Mouse (Mus musculus) adrenal gland, adult (tissue): ENCODE measurements around the gene C130032M10Rik.
A peak's percentile ranks its signal among the peaks of the same experiment; 100 is the strongest.

Experiments
- DNase-seq, 2 experiments: peaks; one replicate each; pipeline ENCODE4 v3.0.0; 2022 to 2023; ENCODE audit warnings: low spot score in 1 of 2; ENCODE audit not compliant: inconsistent age in 2 of 2

Gene C130032M10Rik

DNA sequence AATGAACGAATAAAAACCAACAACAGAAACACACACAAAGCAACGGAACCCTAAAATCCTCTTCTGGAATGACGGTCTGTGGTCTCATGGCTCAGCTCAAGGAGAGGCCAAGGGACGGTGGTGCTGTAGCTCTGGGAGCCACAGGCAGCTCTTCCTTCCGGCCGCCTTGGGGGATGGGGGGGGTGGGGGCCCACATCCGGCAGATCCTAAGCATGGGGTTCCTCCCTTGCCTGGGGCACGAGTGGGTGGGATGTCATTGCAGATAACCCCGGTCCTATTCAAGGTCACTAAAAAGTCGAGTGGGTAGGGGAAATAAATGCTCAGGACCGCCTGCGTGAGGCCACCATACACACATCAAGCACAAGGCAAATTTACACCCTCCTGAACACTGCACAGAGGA is 31.3 kb downstream of the C130032M10Rik start:
- DNase-seq: no peak

GRCm38 (mm10) chr9:114547643-114548077 is 32.2 kb downstream of the C130032M10Rik start:
- no peak for DNase-seq

DNA sequence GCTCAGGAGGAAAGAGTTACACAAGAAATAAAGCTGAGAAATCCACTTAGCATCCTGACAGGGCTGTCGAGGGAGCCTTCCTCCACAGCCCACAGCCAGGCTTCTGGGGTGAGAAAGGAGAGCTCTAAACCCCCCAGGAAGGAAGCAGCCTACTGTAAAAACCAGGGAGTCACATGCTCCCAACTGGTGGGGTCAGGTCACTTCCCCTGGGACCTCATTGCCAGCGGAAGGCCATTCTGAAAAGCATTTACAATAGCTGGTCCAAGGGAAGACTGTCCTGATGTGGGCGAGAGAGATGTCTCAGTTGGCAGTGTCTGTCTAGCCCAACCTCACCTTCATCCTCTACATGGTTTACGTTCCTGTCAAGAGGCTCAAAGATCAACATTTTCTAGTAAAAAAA is 33.0 kb downstream of the C130032M10Rik start:
- DNase-seq: peak in 1 of 2 experiments; percentile 34

DNA sequence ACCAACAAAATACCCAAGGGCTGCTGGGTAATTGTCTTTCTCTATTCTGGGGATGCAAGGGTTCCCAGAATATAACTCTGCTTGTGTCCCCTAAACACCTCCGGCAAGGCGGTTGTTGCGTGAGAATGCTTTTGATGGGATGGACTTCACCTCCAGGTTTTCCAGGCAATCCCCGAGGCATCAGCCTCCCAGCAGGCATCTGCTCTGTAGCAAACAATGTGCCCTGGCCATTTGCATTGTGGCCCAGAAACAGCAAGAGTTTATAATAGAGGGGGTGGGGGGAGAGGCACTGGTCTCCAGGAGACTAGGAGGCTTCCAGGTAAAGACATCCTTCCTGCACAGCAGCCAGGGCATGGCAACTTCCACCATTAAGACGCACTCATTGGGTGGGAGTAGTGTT is 33.6 kb downstream of the C130032M10Rik start:
- DNase-seq: no peak

- no peak for DNase-seq
Observed at GRCm38 (mm10) chr9:114550033-114550432, 34.5 kb downstream of the C130032M10Rik start.

DNA sequence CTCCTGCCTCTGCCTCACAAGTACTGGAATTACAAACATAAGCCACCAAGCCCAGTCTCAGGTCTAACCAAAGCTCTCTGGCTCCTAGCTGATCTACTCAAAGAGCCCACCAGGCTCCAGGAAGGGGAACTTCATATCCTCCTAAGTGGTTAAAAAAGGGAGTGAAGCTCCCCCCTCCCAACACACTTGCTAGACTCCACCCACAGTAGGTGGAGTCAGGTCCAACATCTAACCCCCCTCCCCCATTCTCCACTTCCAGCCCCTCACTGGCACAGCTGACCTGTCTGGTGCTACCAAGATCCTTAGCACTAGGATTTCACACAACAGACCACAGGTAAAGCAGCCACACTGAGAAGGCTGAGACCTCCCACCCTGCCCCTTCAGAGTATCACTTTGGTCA is 38.3 kb downstream of the C130032M10Rik start:
- no peak for DNase-seq

GRCm38 (mm10) chr9:114554355-114554979 is 39.0 kb downstream of the C130032M10Rik start:
- no peak for DNase-seq

DNA sequence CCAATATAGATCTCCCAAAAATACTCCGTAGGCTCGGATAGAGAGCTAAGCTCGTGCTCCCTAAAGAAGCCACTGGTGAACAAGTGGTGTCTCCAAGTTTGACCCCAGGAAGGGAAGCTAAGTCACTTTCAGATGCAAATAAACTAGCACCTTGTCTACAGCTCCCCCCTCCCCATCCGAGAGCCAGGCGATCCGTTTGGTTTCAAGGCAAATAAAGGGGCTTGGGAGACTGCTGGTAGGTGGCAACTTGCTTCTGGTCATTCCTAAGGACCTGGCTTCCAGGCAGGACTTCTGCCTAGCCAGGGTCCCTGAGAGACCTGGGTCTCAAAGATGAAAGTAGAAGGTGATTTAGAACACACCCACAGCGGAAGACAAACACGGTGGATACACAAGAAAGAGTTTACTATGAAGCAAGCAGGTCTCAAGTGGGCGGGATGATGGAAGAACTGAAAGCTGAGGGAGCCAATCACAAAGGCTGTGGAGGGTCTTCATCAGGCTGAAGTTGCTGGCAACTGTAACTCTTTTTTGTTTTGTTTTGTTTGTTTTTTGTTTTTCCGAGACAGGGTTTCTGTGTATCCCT is 40.9 kb downstream of the C130032M10Rik start:
- DNase-seq: no peak

DNA sequence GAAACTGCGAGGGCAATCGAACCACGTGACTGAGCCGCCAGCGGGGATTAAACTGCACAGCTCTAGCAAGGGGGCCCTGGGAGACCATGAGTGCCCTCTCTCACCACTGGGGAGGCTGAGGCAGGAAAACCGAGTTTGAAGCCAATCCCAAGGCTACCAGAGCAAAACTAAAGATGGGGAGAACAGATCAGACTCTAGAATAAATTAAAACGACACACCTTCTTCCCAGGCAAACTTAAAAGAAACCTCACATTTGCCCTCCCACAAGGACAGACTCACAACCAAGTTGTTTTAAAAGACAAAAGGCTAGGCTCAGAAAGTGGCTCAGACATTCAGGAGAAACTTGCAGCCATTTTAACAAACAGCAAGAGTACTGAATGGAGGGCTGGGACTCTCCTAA is 41.6 kb downstream of the C130032M10Rik start:
- no peak for DNase-seq

DNA sequence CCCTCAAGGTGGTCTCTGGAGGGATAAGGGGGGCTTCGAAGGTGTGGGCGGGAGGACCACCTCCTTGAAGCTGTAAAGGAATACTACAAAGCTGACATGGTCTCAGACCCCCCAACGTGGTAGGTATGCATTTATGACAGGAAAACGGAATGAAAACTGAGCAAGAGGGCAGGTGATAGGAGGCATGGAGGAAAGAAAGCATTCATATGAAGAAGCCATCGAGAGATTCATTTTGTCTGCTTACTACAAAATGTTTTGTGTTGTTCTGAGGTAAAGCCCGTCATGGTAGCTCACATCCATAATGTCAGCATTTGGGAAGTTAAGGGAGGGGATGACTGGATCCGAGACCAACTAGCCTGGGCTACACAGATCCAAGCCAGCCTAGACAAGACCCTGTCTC is 44.6 kb downstream of the C130032M10Rik start:
- DNase-seq: no peak

DNA sequence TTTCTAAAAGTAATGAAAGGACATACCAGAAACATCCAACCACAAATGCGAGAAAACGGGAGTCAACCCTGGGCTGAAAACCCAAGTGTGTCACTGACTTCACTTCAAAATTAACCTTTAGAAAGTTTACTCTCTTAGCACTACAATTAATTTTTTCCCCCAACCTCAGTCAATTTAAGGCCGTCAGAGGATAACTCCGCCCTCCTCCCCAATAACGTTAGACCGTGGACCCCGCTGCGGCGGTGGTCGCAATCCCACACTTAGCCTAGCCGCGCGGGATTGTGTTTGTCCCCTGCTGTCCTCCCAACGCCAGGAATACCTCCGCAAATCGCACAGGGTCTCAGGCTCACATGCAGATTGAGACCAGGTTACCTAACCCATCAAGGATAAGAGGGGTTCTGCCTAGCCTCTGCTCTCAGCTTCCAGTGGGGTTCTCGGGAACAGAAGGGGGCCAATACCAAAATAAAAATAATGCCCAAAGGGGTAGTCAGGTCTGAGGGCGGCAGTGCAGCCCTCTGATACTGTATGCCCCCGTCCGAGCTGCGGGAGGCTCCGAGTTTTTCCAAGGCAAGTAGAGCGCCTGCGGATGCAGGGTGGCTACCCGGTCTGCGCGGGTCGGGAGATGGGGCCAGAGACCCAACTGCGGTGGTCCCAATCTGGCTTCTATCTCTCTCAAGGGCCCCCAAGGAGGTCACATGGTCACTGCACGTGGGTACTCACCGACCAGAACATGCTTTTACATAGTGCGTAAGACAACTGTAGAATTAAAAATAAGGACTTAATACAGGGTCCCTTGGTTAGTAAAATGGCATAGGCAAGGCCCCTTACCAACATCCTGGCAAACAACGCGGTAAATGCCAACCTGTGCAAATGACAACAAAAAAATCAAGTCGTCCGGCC is 45.5 kb downstream of the C130032M10Rik start:
- DNase-seq: no peak

- no peak for DNase-seq
Observed at GRCm38 (mm10) chr9:114561671-114561971, 46.1 kb downstream of the C130032M10Rik start.

DNA sequence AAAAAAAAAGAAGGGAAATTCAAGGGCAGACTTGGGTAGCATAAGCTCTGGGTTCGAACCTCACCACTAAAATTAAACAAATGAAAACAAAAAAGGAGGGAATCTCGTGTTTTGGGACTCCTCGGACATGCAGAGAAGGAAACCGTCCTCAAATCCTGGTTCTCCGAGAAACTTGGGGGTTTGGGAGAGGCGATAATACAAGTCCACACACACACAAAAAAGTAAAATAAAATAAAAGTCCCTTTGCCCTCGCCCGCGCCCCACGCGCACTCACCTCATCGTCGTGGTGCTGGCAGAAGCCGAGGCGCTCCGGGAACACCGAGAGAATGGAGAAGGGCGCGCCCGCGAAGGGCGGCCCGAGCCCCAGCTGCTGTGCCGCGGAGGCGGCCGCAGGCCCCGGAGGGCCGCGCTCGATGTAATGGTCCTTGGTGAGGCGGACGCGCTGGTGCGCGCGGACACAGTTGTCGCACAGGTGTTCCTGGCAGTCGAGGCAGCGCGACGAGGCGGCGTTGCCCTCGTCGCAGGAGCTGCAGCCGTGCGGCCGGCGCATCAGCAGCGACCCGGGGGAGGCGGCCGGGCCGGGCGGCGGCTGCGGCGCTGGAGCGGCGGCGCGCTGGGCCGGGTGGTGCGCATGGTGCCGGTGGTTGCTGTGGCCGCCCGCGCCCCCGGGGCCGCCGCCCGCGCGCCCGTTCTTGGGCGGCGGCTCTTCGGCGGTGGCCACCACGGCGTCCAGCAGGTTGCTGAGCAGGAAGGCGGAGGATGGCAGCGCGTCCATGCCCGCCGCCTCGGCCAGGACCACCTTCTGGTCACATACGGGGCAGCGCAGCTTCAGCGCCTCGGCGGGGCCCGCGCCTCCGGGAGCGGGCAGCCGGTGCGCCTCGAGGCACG is 46.8 kb downstream of the C130032M10Rik start:
- no peak for DNase-seq

- no peak for DNase-seq
Observed at GRCm38 (mm10) chr9:114562919-114563751, 47.6 kb downstream of the C130032M10Rik start.

- DNase-seq: no peak
Observed at GRCm38 (mm10) chr9:114563761-114564606, 48.5 kb downstream of the C130032M10Rik start, which contains the start of gene Trim71. Gene Trim71, minus strand, starts transcription at chr9:114564369.

DNA sequence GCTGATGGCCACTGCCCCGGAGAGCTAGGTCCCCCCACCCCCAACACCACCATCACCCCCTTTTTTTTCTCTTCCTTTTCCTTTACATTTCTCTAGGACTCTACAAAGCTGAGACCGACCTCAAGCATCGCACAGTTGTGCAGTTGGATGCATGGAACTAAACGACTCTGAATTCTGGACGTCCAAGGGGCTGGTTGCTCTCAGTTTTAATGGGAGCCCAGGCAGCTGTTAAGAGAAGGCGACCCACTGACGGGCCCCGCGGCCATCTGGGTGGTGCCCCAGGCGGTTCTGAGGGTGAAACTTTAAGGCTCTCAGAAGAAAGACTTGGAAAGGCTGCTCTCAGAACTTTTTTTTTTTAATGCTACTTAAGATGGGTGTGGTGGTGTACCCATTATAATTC is 49.2 kb downstream of the C130032M10Rik start:
- DNase-seq: no peak
